In the genomic region with DNA sequence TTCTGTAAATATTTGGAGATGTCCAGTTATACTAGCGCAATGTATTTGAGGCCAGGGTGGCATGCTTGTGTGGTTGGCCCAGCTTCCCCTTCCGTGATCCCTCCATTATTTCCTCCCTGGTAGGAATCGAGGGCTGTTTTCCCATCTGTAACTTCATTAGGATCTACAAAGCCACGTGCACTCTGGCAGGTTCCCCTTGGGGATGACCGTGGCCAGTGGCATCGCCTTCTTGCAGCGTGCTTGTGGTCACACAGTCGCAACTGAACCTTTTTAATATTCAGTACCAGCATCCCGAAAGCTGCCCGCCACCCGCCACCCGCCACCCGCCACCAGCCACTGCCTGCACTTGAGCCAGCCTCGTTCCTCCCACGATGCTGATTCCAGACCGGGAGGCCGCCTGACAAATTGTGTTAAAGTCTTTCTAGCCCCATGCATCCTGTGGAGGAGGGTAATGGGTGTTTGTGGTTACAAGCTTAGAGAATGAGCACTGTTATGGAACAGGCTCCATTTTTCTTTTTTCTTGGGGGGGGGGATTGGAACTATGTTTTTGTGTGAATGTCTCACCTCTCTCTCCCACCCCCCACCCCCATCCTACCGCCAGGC, we compare ENCODE assay signal across 10 mouse cellular contexts. TPM values are rescaled to one million over a fixed set of nuclear protein-coding genes. Genes with fewer than 3 reads are reported as not detected.
DNase-seq lines count a peak whose midpoint lies in the region; ATAC-seq and TF ChIP-seq lines count a peak whose summit lies in the region.
"Had no signal": no experiment of that assay in that cellular context is flagged by ENCODE, and none has a peak within 500 bp of the region (broad histone marks: within the 10 kb centered on the region; RNA-seq: fewer than 3 reads in every experiment).

No protein-coding gene starts in this region.

- no peak for TF ChIP-seq POLR2A in spleen, adult 2 months (IDR thresholded peaks at IDR 0.05; ENCODE audit: low read depth, low read length)

- no peak for ATAC-seq in heart, embryonic 11.5 days (replicated peaks; ENCODE audit: insufficient number of reproducible peaks, low FRiP score, low TSS enrichment)
- no peak for ATAC-seq in embryonic facial prominence, embryonic 11.5 days (replicated peaks; ENCODE audit: insufficient number of reproducible peaks, low FRiP score, low TSS enrichment, low read depth)
- no peak for ATAC-seq in kidney, embryonic 16.5 days (ENCODE audit: low FRiP score, low TSS enrichment)
- ATAC-seq: activated CD4-positive, CD25-positive, alpha-beta regulatory T cell, adult 4 months had no signal

- WGBS in heart, embryonic 10.5 days, result 78% methylated on average over 18 of the region's 18 CpGs
- 67% methylated on average over 18 of the region's 18 CpGs for WGBS in heart, embryonic 11.5 days (ENCODE audit: insufficient replicate concordance)
- 20% methylated on average over 18 of the region's 18 CpGs for WGBS in spleen, adult 2 months
- WGBS in embryonic facial prominence, embryonic 11.5 days, result 65% methylated on average over 18 of the region's 18 CpGs
- 66% methylated on average over 18 of the region's 18 CpGs for WGBS in kidney, embryonic 16.5 days

- no peak for TF ChIP-seq CTCF in spleen, adult 2 months (IDR thresholded peaks at IDR 0.05; ENCODE audit: extremely low read depth, insufficient read depth, insufficient read length, insufficient replicate concordance)

- H3K27ac ChIP-seq in heart, embryonic 10.5 days, result peak overlapping the region; percentile 67
- no peak overlapping the region for H3K27ac ChIP-seq in heart, embryonic 11.5 days (ENCODE audit: low read depth, low read length)
- peak overlapping the region; percentile 7; the same call in 1 of the 2 replicates for H3K27ac ChIP-seq in spleen, adult 2 months (ENCODE audit: insufficient read depth, low read length)
- peak overlapping the region; percentile 5; the same call in 1 of the 2 replicates for H3K27ac ChIP-seq in embryonic facial prominence, embryonic 11.5 days (replicated peaks; ENCODE audit: low read depth, low read length)
- H3K27ac ChIP-seq in kidney, embryonic 16.5 days (ENCODE audit: low read length), result no peak overlapping the region

- H3K9ac ChIP-seq in heart, embryonic 11.5 days (ENCODE audit: low read depth, low read length), result no peak overlapping the region
- H3K9ac ChIP-seq in embryonic facial prominence, embryonic 11.5 days (replicated peaks; ENCODE audit: low read length), result no peak overlapping the region
- H3K9ac ChIP-seq in kidney, embryonic 16.5 days (replicated peaks; ENCODE audit: low read length), result no peak overlapping the region

- H3K27me3 ChIP-seq in heart, embryonic 10.5 days (ENCODE audit: insufficient read depth, poor library complexity, severe bottlenecking), result no peaks in the 10 kb centered on the region
- no peaks in the 10 kb centered on the region for H3K27me3 ChIP-seq in heart, embryonic 11.5 days (ENCODE audit: control insufficient read depth, insufficient read depth, low read length)
- no peaks in the 10 kb centered on the region for H3K27me3 ChIP-seq in spleen, adult 2 months (ENCODE audit: control insufficient read depth, insufficient read depth, low read length)
- no peaks in the 10 kb centered on the region for H3K27me3 ChIP-seq in embryonic facial prominence, embryonic 11.5 days (ENCODE audit: control insufficient read depth, insufficient read depth, low read length)
- peaks cover 79% of the 10 kb centered on the region for H3K27me3 ChIP-seq in megakaryocyte, embryonic 14.5 days (replicated peaks)
- no peaks in the 10 kb centered on the region for H3K27me3 ChIP-seq in kidney, embryonic 16.5 days (ENCODE audit: insufficient read depth, low read length)

- no peaks in the 10 kb centered on the region for H3K9me3 ChIP-seq in heart, embryonic 10.5 days
- no peaks in the 10 kb centered on the region for H3K9me3 ChIP-seq in heart, embryonic 11.5 days (replicated peaks; ENCODE audit: control insufficient read depth, low read length)
- no peaks in the 10 kb centered on the region for H3K9me3 ChIP-seq in embryonic facial prominence, embryonic 11.5 days (replicated peaks; ENCODE audit: control insufficient read depth, low read length)
- H3K9me3 ChIP-seq in megakaryocyte, embryonic 14.5 days, result no peaks in the 10 kb centered on the region
- H3K9me3 ChIP-seq in kidney, embryonic 16.5 days (ENCODE audit: low read length), result no peaks in the 10 kb centered on the region

- no peaks in the 10 kb centered on the region for H3K36me3 ChIP-seq in heart, embryonic 10.5 days
- no peaks in the 10 kb centered on the region for H3K36me3 ChIP-seq in heart, embryonic 11.5 days (ENCODE audit: control insufficient read depth, insufficient read depth, low read length)
- H3K36me3 ChIP-seq in spleen, adult 2 months (ENCODE audit: control insufficient read depth, insufficient read depth, low read length), result peaks cover 32% of the 10 kb centered on the region
- H3K36me3 ChIP-seq in embryonic facial prominence, embryonic 11.5 days (replicated peaks; ENCODE audit: control insufficient read depth, insufficient read depth, low read depth, low read length), result no peaks in the 10 kb centered on the region
- H3K36me3 ChIP-seq in megakaryocyte, embryonic 14.5 days (replicated peaks; ENCODE audit: low read length), result no peaks in the 10 kb centered on the region
- no peaks in the 10 kb centered on the region for H3K36me3 ChIP-seq in kidney, embryonic 16.5 days (ENCODE audit: insufficient read depth, low read length)

- H3K4me1 ChIP-seq in heart, embryonic 10.5 days, result peaks cover 52% of the 10 kb centered on the region
- peaks cover 18% of the 10 kb centered on the region for H3K4me1 ChIP-seq in heart, embryonic 11.5 days (ENCODE audit: control insufficient read depth, insufficient read depth, low read length)
- peaks cover 44% of the 10 kb centered on the region for H3K4me1 ChIP-seq in spleen, adult 2 months (ENCODE audit: control insufficient read depth, insufficient read depth, insufficient read length)
- peaks cover 4% of the 10 kb centered on the region for H3K4me1 ChIP-seq in embryonic facial prominence, embryonic 11.5 days (ENCODE audit: control insufficient read depth, insufficient read depth, low read length)
- peaks cover 42% of the 10 kb centered on the region for H3K4me1 ChIP-seq in megakaryocyte, embryonic 14.5 days
- peaks cover 27% of the 10 kb centered on the region for H3K4me1 ChIP-seq in kidney, embryonic 16.5 days (ENCODE audit: insufficient read depth, low read length)

- H3K4me3 ChIP-seq in heart, embryonic 10.5 days, result no peak overlapping the region
- H3K4me3 ChIP-seq in heart, embryonic 11.5 days (ENCODE audit: low read depth, low read length), result no peak overlapping the region
- H3K4me3 ChIP-seq in spleen, adult 2 months (ENCODE audit: extremely low read depth, insufficient read depth, insufficient read length), result no peak overlapping the region
- H3K4me3 ChIP-seq in embryonic facial prominence, embryonic 11.5 days (ENCODE audit: low read depth, low read length), result no peak overlapping the region
- peak overlapping the region; percentile 70 for H3K4me3 ChIP-seq in megakaryocyte, embryonic 14.5 days (replicated peaks)
- no peak overlapping the region for H3K4me3 ChIP-seq in kidney, embryonic 16.5 days (ENCODE audit: low read length)

- no peak overlapping the region for H3K4me2 ChIP-seq in heart, embryonic 11.5 days
- H3K4me2 ChIP-seq in embryonic facial prominence, embryonic 11.5 days (ENCODE audit: low read depth, low read length), result no peak overlapping the region
- no peak overlapping the region for H3K4me2 ChIP-seq in kidney, embryonic 16.5 days (replicated peaks; ENCODE audit: low read depth, low read length)

- DNase-seq in heart, embryonic 10.5 days (ENCODE audit: low spot score), result peak; percentile 66
- DNase-seq in spleen, adult 2 months (ENCODE audit: low read depth in 1 of 2, low spot score in 2 of 2), result no peak
- no peak for DNase-seq in spleen, adult 12 weeks (ENCODE audit: low spot score)
- DNase-seq in embryonic facial prominence, embryonic 11.5 days (ENCODE audit: low spot score), result no peak
- no peak for DNase-seq in urinary bladder, adult 2 months (ENCODE audit: low spot score)
- DNase-seq: kidney, postnatal 10 days had no signal

RNA-seq across cellular contexts. Expression of gene Ccr7, which starts 12.3 kb away (rescaled TPM):
- polyA plus RNA-seq in heart, embryonic 10.5 days (2016; fragmentation: Nextera tagmentation; extraction: Ambion mirVana), result 0.25 and 0.78 TPM in 2 replicates
- 0.21 and 0.36 TPM in 2 replicates for polyA plus RNA-seq in heart, embryonic 11.5 days (2014; fragmentation: Nextera tagmentation; extraction: Ambion mirVana)
- 135 and 194 TPM in 2 replicates for polyA plus RNA-seq in spleen, adult 2 months (2012; rRNA removed)
- 0.31 and 0.60 TPM in 2 replicates for polyA plus RNA-seq in embryonic facial prominence, embryonic 11.5 days (2014; fragmentation: Nextera tagmentation; extraction: Ambion mirVana)
- polyA plus RNA-seq in megakaryocyte, embryonic 14.5 days (2012; ENCODE audit: insufficient read depth, low replicate concordance), result not detected in 2 replicates
- 1.0 and 1.3 TPM in 2 replicates for polyA plus RNA-seq in urinary bladder, adult 2 months (2012; rRNA removed)
- polyA plus RNA-seq in kidney, embryonic 16.5 days (2015; fragmentation: Nextera tagmentation; extraction: Ambion mirVana), result 0.19 and 0.41 TPM in 2 replicates

RNA-seq across cellular contexts. Expression of gene Tns4, which starts 53.5 kb away (rescaled TPM):
- polyA plus RNA-seq in heart, embryonic 10.5 days (2016; fragmentation: Nextera tagmentation; extraction: Ambion mirVana), result 0.36 TPM in 2 replicates
- 0.13 TPM in 1 of 2 replicates, not detected in the other for polyA plus RNA-seq in heart, embryonic 11.5 days (2014; fragmentation: Nextera tagmentation; extraction: Ambion mirVana)
- 1.3 and 2.2 TPM in 2 replicates for polyA plus RNA-seq in spleen, adult 2 months (2012; rRNA removed)
- 0.22 and 0.86 TPM in 2 replicates for polyA plus RNA-seq in embryonic facial prominence, embryonic 11.5 days (2014; fragmentation: Nextera tagmentation; extraction: Ambion mirVana)
- 0.93 TPM in 1 of 2 replicates, not detected in the other for polyA plus RNA-seq in megakaryocyte, embryonic 14.5 days (2012; ENCODE audit: insufficient read depth, low replicate concordance)
- polyA plus RNA-seq in urinary bladder, adult 2 months (2012; rRNA removed), result 26.0 and 28.6 TPM in 2 replicates
- polyA plus RNA-seq in kidney, embryonic 16.5 days (2015; fragmentation: Nextera tagmentation; extraction: Ambion mirVana), result 0.17 and 0.22 TPM in 2 replicates
- polyA plus RNA-seq: activated CD4-positive, CD25-positive, alpha-beta regulatory T cell, adult 4 months had no signal

Comparison
In these comparisons a context has a peak if more than half of its experiments do, and no peak if none do; other contexts are left out.
1. H3K27ac ChIP-seq: peak in heart, embryonic 10.5 days (single experiment), spleen, adult 2 months (single experiment) and embryonic facial prominence, embryonic 11.5 days (single experiment); none in heart, embryonic 11.5 days (single experiment) and kidney, embryonic 16.5 days (single experiment).
2. RNA of gene Ccr7, which starts 12.3 kb away (polyA plus RNA-seq): 135 to 194 TPM in spleen, adult 2 months; 1.0 to 1.3 TPM in urinary bladder, adult 2 months, 0.25 to 0.78 TPM in heart, embryonic 10.5 days, 0.31 to 0.60 TPM in embryonic facial prominence, embryonic 11.5 days, 0.19 to 0.41 TPM in kidney, embryonic 16.5 days, 0.21 to 0.36 TPM in heart, embryonic 11.5 days and not detected in megakaryocyte, embryonic 14.5 days; every median in the first group is over 10 times any median in the second.